Mouse (Mus musculus) kidney, postnatal 0 days (tissue): ENCODE data around the gene Chpf2. TPM values are rescaled to one million over a fixed set of nuclear protein-coding genes. Genes with fewer than 3 reads are reported as not detected.

Experiments
- ATAC-seq: fragments of 200-750 bp; cut with Nextera tagmentation; replicated peaks from 2 replicates; pipeline ENCODE4 v1.8.0; 2017; ENCODE audit warnings: low read depth, moderate number of reproducible peaks, moderate TSS enrichment, moderate library complexity; ENCODE audit not compliant: low FRiP score
- DNase-seq: peaks from one replicate; pipeline ENCODE4 v3.0.0-alpha.2; 2016; ENCODE audit warnings: low spot score
- H3K27ac ChIP-seq: fragments of 300-500 bp; sonication (generic); 2 replicates; pipeline ENCODE4 v1.5.1; 2014; ENCODE audit warnings: mild to moderate bottlenecking
- H3K27me3 ChIP-seq: fragments of 300-500 bp; sonication (generic); 2 replicates; pipeline ENCODE4 v1.6.1; 2014; ENCODE audit warnings: low read length, mixed read lengths; ENCODE audit not compliant: insufficient read depth
- H3K36me3 ChIP-seq: fragments of 300-500 bp; sonication (generic); 2 replicates; pipeline ENCODE4 v1.6.1; 2014; ENCODE audit warnings: low read length, mixed read lengths; ENCODE audit not compliant: insufficient read depth
- H3K4me1 ChIP-seq: fragments of 300-500 bp; sonication (generic); replicated peaks from 2 replicates; pipeline ENCODE4 v1.6.1; 2014; ENCODE audit warnings: antibody characterized with exemption, low read length, mixed read lengths; ENCODE audit not compliant: insufficient read depth
- H3K4me2 ChIP-seq: fragments of 300-500 bp; sonication (generic); 2 replicates; pipeline ENCODE4 v1.6.1; 2014; ENCODE audit warnings: mild to moderate bottlenecking, low read length, moderate library complexity, mixed read lengths
- H3K4me3 ChIP-seq: fragments of 300-500 bp; sonication (generic); replicated peaks from 2 replicates; pipeline ENCODE4 v1.5.1; 2014; ENCODE audit warnings: low read depth, low read length
- H3K9ac ChIP-seq: fragments of 300-500 bp; sonication (generic); 2 replicates; pipeline ENCODE4 v1.6.1; 2014; ENCODE audit warnings: low read depth, low read length
- H3K9me3 ChIP-seq: fragments of 300-500 bp; sonication (generic); replicated peaks from 2 replicates; pipeline ENCODE4 v1.6.1; 2016; ENCODE audit warnings: low read length, inconsistent platforms, mixed read lengths
- CTCF ChIP-seq: IDR thresholded peaks from 2 replicates; pipeline ENCODE4 v1.5.1; 2016; ENCODE audit warnings: antibody characterized with exemption, low read depth, mild to moderate bottlenecking, moderate library complexity
- WGBS: fragments of 180-500 bp; shearing (Covaris S2); extraction: QIAGEN DNeasy Blood & Tissue Kit; methylation state at CpG from one replicate; pipeline ENCODE4 v1.1.7; 2014; 5-methylcytosine and 5-hydroxymethylcytosine counted together
- polyA plus RNA-seq: library from polyadenylated mRNA; unstranded; fragments of >200 nt; fragmentation: Nextera tagmentation; extraction: Ambion mirVana; gene quantifications from 2 replicates; pipeline ENCODE4 v1.2.1, GENCODE M21; 2015

The Chpf2 gene
- polyA plus RNA-seq, 1 experiment from 2014 or later: 26.0 TPM

GRCm38 (mm10) chr5:24576801-24577182 is 9.7 kb upstream of the Chpf2 start:
- Histone ChIP-seq H3K36me3 (peaks cover 22% of the 10 kb centered on the region), H3K4me2 (peak overlapping the region; percentile 69), H3K4me1 (peaks cover 7% of the 10 kb centered on the region; the same call in 1 of the 2 replicates), H3K9me3 (no peaks in the 10 kb centered on the region), H3K27ac (peak overlapping the region; percentile 74), H3K27me3 (no peaks in the 10 kb centered on the region), H3K4me3 (peak overlapping the region; percentile 60), H3K9ac (peak overlapping the region; percentile 71)
- under 1% methylated on average over 32 of the region's 32 CpGs for WGBS
- ATAC-seq (peak; percentile 30), DNase-seq (peak; percentile 54)
- no peak for TF ChIP-seq CTCF

GRCm38 (mm10) chr5:24577183-24577929 is 9.2 kb upstream of the Chpf2 start, which contains the start of gene Abcf2:
TSS of gene Abcf2 (minus strand) at chr5:24577467.
- H3K4me3 ChIP-seq: peak within 1 kb of the TSS; percentile 60

GRCm38 (mm10) chr5:24578109-24578963 is 8.2 kb upstream of the Chpf2 start:
- WGBS: 61% methylated on average over 6 of the region's 6 CpGs
- no peaks in the 10 kb centered on the region for H3K9me3 ChIP-seq
- peak overlapping the region; percentile 58 for H3K4me2 ChIP-seq
- DNase-seq (no peak), ATAC-seq (no peak)
- peaks cover 9% of the 10 kb centered on the region for H3K36me3 ChIP-seq
- peak; percentile 34; the same call in 1 of the 2 replicates for TF ChIP-seq CTCF
- peaks cover 7% of the 10 kb centered on the region; the same call in 1 of the 2 replicates for H3K4me1 ChIP-seq
- H3K27me3 ChIP-seq: no peaks in the 10 kb centered on the region
- H3K4me3 ChIP-seq: peak overlapping the region; percentile 42
- H3K27ac ChIP-seq: peak overlapping the region; percentile 80
- peak overlapping the region; percentile 14; the same call in 1 of the 2 replicates for H3K9ac ChIP-seq

More at GRCm38 (mm10) chr5:24577183-24577929, 9.2 kb upstream of the Chpf2 start, which contains the start of gene Abcf2:
- Histone ChIP-seq H3K27ac (peak within 1 kb of the TSS; percentile 80), H3K4me2 (peak within 1 kb of the TSS; percentile 69), H3K36me3 (peaks cover 17% of the 10 kb centered on the region), H3K9ac (peak within 1 kb of the TSS; percentile 71), H3K4me1 (peaks cover 7% of the 10 kb centered on the region; the same call in 1 of the 2 replicates), H3K27me3 (no peaks in the 10 kb centered on the region), H3K9me3 (no peaks in the 10 kb centered on the region)
- ATAC-seq: peak; percentile 96
- no peak for TF ChIP-seq CTCF
- peak; percentile 100 for DNase-seq
- WGBS: under 1% methylated on average over 48 of the region's 48 CpGs

- Histone ChIP-seq H3K4me1 (peaks cover 15% of the 10 kb centered on the region), H3K4me2 (peak overlapping the region; percentile 81), H3K9ac (peak overlapping the region; percentile 70), H3K36me3 (peaks cover 9% of the 10 kb centered on the region; the same call in 1 of the 2 replicates), H3K9me3 (no peaks in the 10 kb centered on the region), H3K27me3 (no peaks in the 10 kb centered on the region), H3K27ac (no peak overlapping the region), H3K4me3 (peak overlapping the region; percentile 58)
- no peak for TF ChIP-seq CTCF
- 9% methylated on average over 8 of the region's 8 CpGs for WGBS
- DNase-seq (no peak), ATAC-seq (no peak)
Observed at GRCm38 (mm10) chr5:24586106-24586505, 435 bp upstream of the Chpf2 start.

GRCm38 (mm10) chr5:24587200-24587577 is 648 bp downstream of the Chpf2 start:
- Histone ChIP-seq H3K4me3 (peak overlapping the region; percentile 58), H3K9ac (peak overlapping the region; percentile 70), H3K9me3 (no peaks in the 10 kb centered on the region), H3K4me1 (peaks cover 15% of the 10 kb centered on the region), H3K27ac (peak overlapping the region; percentile 38), H3K36me3 (peaks cover 9% of the 10 kb centered on the region; the same call in 1 of the 2 replicates), H3K27me3 (no peaks in the 10 kb centered on the region), H3K4me2 (peak overlapping the region; percentile 81)
- 22% methylated on average over 4 of the region's 4 CpGs for WGBS
- DNase-seq: no peak
- TF ChIP-seq CTCF: no peak
- ATAC-seq: no peak
